Comparison of ENCODE assay signal across 19 mouse cellular contexts in genomic region chr14:25027076-25027475, GRCm38 (mm10).
A peak's percentile ranks its signal among the peaks of the same experiment; 100 is the strongest.
DNase-seq lines count a peak whose midpoint lies in the region; ATAC-seq lines count a peak whose summit lies in the region.
"Had no signal": no experiment of that assay in that cellular context is flagged by ENCODE, and none has a peak within 500 bp of the region (broad histone marks: within the 10 kb centered on the region; RNA-seq: fewer than 3 reads in every experiment).

No protein-coding gene starts in this region.

- peaks cover 5% of the 10 kb centered on the region; the same call in 1 of the 2 replicates for H3K4me1 ChIP-seq in midbrain, embryonic 10.5 days
- 0 out of 2 replicates have a peak, but pooled peaks cover 9% of the 10 kb centered on the region for H3K4me1 ChIP-seq in midbrain, embryonic 13.5 days (replicated peaks)
- peaks cover 34% of the 10 kb centered on the region for H3K4me1 ChIP-seq in limb, embryonic 15.5 days
- H3K4me1 ChIP-seq: liver, embryonic 15.5 days; midbrain, embryonic 15.5 days had no signal

- H3K4me3 ChIP-seq in midbrain, embryonic 10.5 days: no peak overlapping the region
- no peak overlapping the region for H3K4me3 ChIP-seq in midbrain, embryonic 13.5 days (replicated peaks)
- H3K4me3 ChIP-seq in limb, embryonic 15.5 days: no peak overlapping the region
- H3K4me3 ChIP-seq: liver, embryonic 15.5 days; midbrain, embryonic 15.5 days; myocyte; stomach, embryonic 15.5 days had no signal

- H3K4me2 ChIP-seq in midbrain, embryonic 13.5 days (replicated peaks): no peak overlapping the region
- no peak overlapping the region for H3K4me2 ChIP-seq in limb, embryonic 15.5 days
- H3K4me2 ChIP-seq: liver, embryonic 15.5 days; midbrain, embryonic 15.5 days; stomach, embryonic 15.5 days had no signal

- H3K27ac ChIP-seq in midbrain, embryonic 10.5 days (replicated peaks): 0 out of 2 replicates have a peak overlapping the region, but pooled peaks have one; percentile 6
- H3K27ac ChIP-seq in midbrain, embryonic 13.5 days: no peak overlapping the region
- H3K27ac ChIP-seq in limb, embryonic 15.5 days: peak overlapping the region; percentile 77
- H3K27ac ChIP-seq: hindbrain, postnatal 0 days; liver, embryonic 15.5 days; midbrain, embryonic 15.5 days; stomach, embryonic 15.5 days had no signal

- DNase-seq in midbrain, embryonic 10.5 days (ENCODE audit: low spot score): no peak
- DNase-seq in cerebellum, adult 11-12 months: peak; percentile 86
- peak; percentile 46 to 62 for DNase-seq in cerebellum, postnatal 14 days
- DNase-seq in layer of hippocampus, postnatal 10 days (ENCODE audit: low spot score in 2 of 2): no peak
- DNase-seq: adrenal gland, postnatal 36 days; embryo, embryonic 11 days; gastrocnemius, postnatal 25 days; kidney, adult 11 months; right cerebral cortex, postnatal 14 days; thymus, postnatal 25 days had no signal

- peaks cover 6% of the 10 kb centered on the region; the same call in 1 of the 2 replicates for H3K27me3 ChIP-seq in midbrain, embryonic 10.5 days (ENCODE audit: low read depth, poor library complexity, severe bottlenecking)
- H3K27me3 ChIP-seq in midbrain, embryonic 13.5 days: no peaks in the 10 kb centered on the region
- H3K27me3 ChIP-seq in limb, embryonic 15.5 days: no peaks in the 10 kb centered on the region
- H3K27me3 ChIP-seq: liver, embryonic 15.5 days; midbrain, embryonic 15.5 days; stomach, embryonic 15.5 days had no signal

- no peak for ATAC-seq in midbrain, embryonic 13.5 days
- ATAC-seq in limb, embryonic 15.5 days (ENCODE audit: insufficient number of reproducible peaks, low FRiP score, low TSS enrichment, low read depth): no peak
- ATAC-seq in granulocyte monocyte progenitor cell, adult 5-6 weeks (replicated peaks; ENCODE audit: poor library complexity, severe bottlenecking): no peak
- ATAC-seq: hindbrain, postnatal 0 days; lung, postnatal 0 days; midbrain, embryonic 15.5 days had no signal

- H3K36me3 ChIP-seq in midbrain, embryonic 10.5 days: no peaks in the 10 kb centered on the region
- no peaks in the 10 kb centered on the region for H3K36me3 ChIP-seq in midbrain, embryonic 13.5 days
- no peaks in the 10 kb centered on the region for H3K36me3 ChIP-seq in limb, embryonic 15.5 days
- H3K36me3 ChIP-seq: liver, embryonic 15.5 days; midbrain, embryonic 15.5 days; stomach, embryonic 15.5 days had no signal

- no peaks in the 10 kb centered on the region; the same call in 1 of the 2 replicates for H3K9me3 ChIP-seq in midbrain, embryonic 10.5 days (replicated peaks)
- H3K9me3 ChIP-seq in midbrain, embryonic 13.5 days: no peaks in the 10 kb centered on the region
- H3K9me3 ChIP-seq in limb, embryonic 15.5 days: no peaks in the 10 kb centered on the region
- H3K9me3 ChIP-seq: liver, embryonic 15.5 days; midbrain, embryonic 15.5 days; stomach, embryonic 15.5 days had no signal

- 88% methylated on average over 3 of the region's 3 CpGs for WGBS in midbrain, embryonic 10.5 days
- WGBS in midbrain, embryonic 13.5 days: 89% methylated on average over 3 of the region's 3 CpGs
- 40% methylated on average over 3 of the region's 3 CpGs for WGBS in limb, embryonic 15.5 days

- no peak overlapping the region for H3K9ac ChIP-seq in midbrain, embryonic 13.5 days (replicated peaks)
- no peak overlapping the region for H3K9ac ChIP-seq in limb, embryonic 15.5 days
- H3K9ac ChIP-seq: liver, embryonic 15.5 days; midbrain, embryonic 15.5 days; stomach, embryonic 15.5 days had no signal

Comparison
In these comparisons a context has a peak if more than half of its experiments do, and no peak if none do; other contexts are left out.
1. DNase-seq: peak in cerebellum, adult 11-12 months (single experiment) and cerebellum, postnatal 14 days (2 of 2); none in midbrain, embryonic 10.5 days (single experiment) and layer of hippocampus, postnatal 10 days (0 of 2).